ENCODE assay signal across 8 mouse cellular contexts in genomic region chr11:84661981-84662380, GRCm38 (mm10).
A peak's percentile ranks its signal among the peaks of the same experiment; 100 is the strongest.
DNase-seq lines count a peak whose midpoint lies in the region; ATAC-seq and TF ChIP-seq lines count a peak whose summit lies in the region.

No protein-coding gene starts in this region.

- TF ChIP-seq RAD21 in CH12.LX (IDR thresholded peaks at IDR 0.05; ENCODE audit: low read depth, low read length) = no peak

- no peak for TF ChIP-seq POLR2A in CH12.LX (IDR thresholded peaks at IDR 0.05; ENCODE audit: low read depth, low read length)
- no peak for TF ChIP-seq POLR2A in limb, embryonic 14.5 days (IDR thresholded peaks at IDR 0.05; ENCODE audit: borderline replicate concordance, extremely low read depth, insufficient read depth, insufficient read length)

- H3K79me2 ChIP-seq in CH12.LX (replicated peaks; ENCODE audit: control insufficient read depth, extremely low read depth, insufficient read depth, poor library complexity, severe bottlenecking) = no peaks in the 10 kb centered on the region

- no peak overlapping the region for H3K9ac ChIP-seq in CH12.LX (ENCODE audit: insufficient read depth, low read depth)
- H3K9ac ChIP-seq in limb, embryonic 14.5 days (ENCODE audit: low read depth, low read length, severe bottlenecking) = no peak overlapping the region

- H3K36me3 ChIP-seq in CH12.LX (replicated peaks in 1 of 2; ENCODE audit: control insufficient read depth in 1 of 2, insufficient read depth in 1 of 2, low read length in 1 of 2) = no peaks in the 10 kb centered on the region
- H3K36me3 ChIP-seq in limb, embryonic 14.5 days (ENCODE audit: control insufficient read depth, insufficient read depth, low read length) = no peaks in the 10 kb centered on the region

- peak; percentile 13 to 41 for DNase-seq in heart, postnatal 36 days
- DNase-seq in heart, adult 9 months (ENCODE audit: low spot score in 2 of 2) = no peak
- DNase-seq in CH12.LX (ENCODE audit: extremely low read depth) = peak; percentile 16
- DNase-seq in brain, adult 2 months (ENCODE audit: low read depth, low spot score) = peak; percentile 4
- DNase-seq in limb, embryonic 14.5 days (ENCODE audit: low spot score) = peak; percentile 89
- peak; percentile 73 for DNase-seq in thymus, postnatal 4 days
- no peak for DNase-seq in cerebellum, postnatal 10 days
- DNase-seq in right cerebral cortex, adult 18-20 months = no peak

- no peaks in the 10 kb centered on the region for H3K4me1 ChIP-seq in CH12.LX (ENCODE audit: control insufficient read depth in 1 of 2, insufficient read depth in 2 of 2)
- H3K4me1 ChIP-seq in limb, embryonic 14.5 days (ENCODE audit: control insufficient read depth, insufficient read depth, low read length) = no peaks in the 10 kb centered on the region

- peaks cover 4% of the 10 kb centered on the region for H3K9me3 ChIP-seq in CH12.LX (replicated peaks; ENCODE audit: low read length)
- no peaks in the 10 kb centered on the region for H3K9me3 ChIP-seq in limb, embryonic 14.5 days (ENCODE audit: control insufficient read depth, low read length)

- H3K4me3 ChIP-seq in CH12.LX (replicated peaks in 1 of 3; ENCODE audit: low read depth in 2 of 3, low read length in 2 of 3, poor library complexity in 1 of 3) = no peak overlapping the region
- no peak overlapping the region for H3K4me3 ChIP-seq in limb, embryonic 14.5 days (replicated peaks; ENCODE audit: low read length)

- H3K4me2 ChIP-seq in CH12.LX (ENCODE audit: insufficient read depth, low read depth, poor library complexity, severe bottlenecking) = no peak overlapping the region
- H3K4me2 ChIP-seq in limb, embryonic 14.5 days (replicated peaks; ENCODE audit: low read depth, low read length, severe bottlenecking) = no peak overlapping the region

- 16% methylated on average over 7 of the region's 7 CpGs for WGBS in limb, embryonic 14.5 days

- intact Hi-C loops in heart, postnatal 36 days (cut with DNase I) = no loop called here

- in situ Hi-C loops in CH12.LX (cut with MboI; ENCODE audit: low pct_ligation_motif_present, low pct_unique_long_range_greater_than_20kb, low sequenced_read_pairs) = loop anchor here (5.0 kb wide), 1 partner anchor 65 kb away; no protein-coding TSS in a partner anchor

- TF ChIP-seq EP300 in CH12.LX (IDR thresholded peaks at IDR 0.05; ENCODE audit: low read length) = no peak

- dilution Hi-C loops in CH12.LX (cut with MboI; ENCODE audit: extremely low pct_ligation_motif_present, extremely low pct_unique_long_range_greater_than_20kb, low sequenced_read_pairs) = no loop called here

- no peak for TF ChIP-seq CTCF in CH12.LX (conservative IDR thresholded peaks at IDR 0.05 in 1 of 2, IDR thresholded peaks at IDR 0.05 in 1 of 2; ENCODE audit: low read depth in 2 of 2, low read length in 2 of 2)

- peaks cover 92% of the 10 kb centered on the region for H3K27me3 ChIP-seq in CH12.LX (replicated peaks)
- no peaks in the 10 kb centered on the region for H3K27me3 ChIP-seq in limb, embryonic 14.5 days (ENCODE audit: control insufficient read depth, insufficient read depth, low read length)

- ATAC-seq in limb, embryonic 14.5 days (ENCODE audit: low FRiP score, low read depth) = no peak

- no peak overlapping the region for H3K27ac ChIP-seq in CH12.LX (ENCODE audit: insufficient read depth, low read depth)
- no peak overlapping the region for H3K27ac ChIP-seq in limb, embryonic 14.5 days (replicated peaks; ENCODE audit: low read depth, low read length)

TF ChIP-seq in CH12.LX, 34 proteins besides CTCF, POLR2A, EP300 and RAD21:
- no peak for TF ChIP-seq KAT2A (IDR thresholded peaks at IDR 0.05; ENCODE audit: insufficient replicate concordance, low read length)
- no peak for TF ChIP-seq ZMIZ1 (IDR thresholded peaks at IDR 0.05; ENCODE audit: low read depth, low read length)
- TF ChIP-seq ELF1 (IDR thresholded peaks at IDR 0.05; ENCODE audit: low read depth, low read length) = no peak
- no peak for TF ChIP-seq ZC3H11A (IDR thresholded peaks at IDR 0.05; ENCODE audit: low read depth, low read length)
- TF ChIP-seq USF1 (IDR thresholded peaks at IDR 0.05; ENCODE audit: low read depth, low read length) = no peak
- no peak for TF ChIP-seq SIN3A (IDR thresholded peaks at IDR 0.05; ENCODE audit: low read length)
- no peak for TF ChIP-seq RCOR1 (conservative IDR thresholded peaks at IDR 0.05; ENCODE audit: low read depth, low read length)
- TF ChIP-seq CHD2 (IDR thresholded peaks at IDR 0.05; ENCODE audit: low read length) = no peak
- TF ChIP-seq MAZ (IDR thresholded peaks at IDR 0.05; ENCODE audit: low read depth, low read length) = no peak
- no peak for TF ChIP-seq HCFC1 (IDR thresholded peaks at IDR 0.05; ENCODE audit: low read depth, low read length)
- no peak for TF ChIP-seq ZKSCAN1 (IDR thresholded peaks at IDR 0.05; ENCODE audit: borderline replicate concordance, low read depth, low read length)
- TF ChIP-seq JUN (IDR thresholded peaks at IDR 0.05; ENCODE audit: insufficient read depth, low read depth, low read length) = no peak
- TF ChIP-seq POLR2AphosphoS2 (IDR thresholded peaks at IDR 0.05; ENCODE audit: low read depth, low read length) = no peak
- TF ChIP-seq IRF4 (IDR thresholded peaks at IDR 0.05; ENCODE audit: low read depth, low read length) = no peak
- no peak for TF ChIP-seq PAX5 (IDR thresholded peaks at IDR 0.05; ENCODE audit: low read length)
- TF ChIP-seq NELFE (IDR thresholded peaks at IDR 0.05; ENCODE audit: low read depth, low read length) = no peak
- no peak for TF ChIP-seq MAX (IDR thresholded peaks at IDR 0.05; ENCODE audit: low read length)
- no peak for TF ChIP-seq UBTF (IDR thresholded peaks at IDR 0.05; ENCODE audit: low read depth, low read length)
- no peak for TF ChIP-seq BHLHE40 (IDR thresholded peaks at IDR 0.05; ENCODE audit: low read depth, low read length)

Comparison
In these comparisons a context has a peak if more than half of its experiments do, and no peak if none do; other contexts are left out.
1. DNase-seq: peak in heart, postnatal 36 days (2 of 2), CH12.LX (single experiment), brain, adult 2 months (single experiment), limb, embryonic 14.5 days (single experiment) and thymus, postnatal 4 days (single experiment); none in heart, adult 9 months (0 of 2), cerebellum, postnatal 10 days (0 of 2) and right cerebral cortex, adult 18-20 months (single experiment).